Mouse (Mus musculus) midbrain, embryonic 11.5 days (tissue): Measurements from ENCODE around the gene 1700025C18Rik. TPM values are rescaled to one million over a fixed set of nuclear protein-coding genes. Genes with fewer than 3 reads are reported as not detected.

Experiments
- ATAC-seq: fragments of 200-750 bp; cut with Nextera tagmentation; 2 replicates; pipeline ENCODE4 v1.8.0; 2017; ENCODE audit warnings: moderate TSS enrichment, moderate library complexity; ENCODE audit not compliant: low FRiP score
- DNase-seq: peaks from one replicate; pipeline ENCODE4 v3.0.0; 2015; ENCODE audit warnings: low spot score; ENCODE audit errors: missing footprints
- H3K27ac ChIP-seq: fragments of 300-500 bp; sonication (generic); 2 replicates; pipeline ENCODE4 v1.5.1; 2014; ENCODE audit warnings: low read depth, low read length
- H3K27me3 ChIP-seq: fragments of 300-500 bp; sonication (generic); 2 replicates; pipeline ENCODE4 v1.6.1; 2014; ENCODE audit warnings: mild to moderate bottlenecking, low read length, moderate library complexity, mixed read lengths; ENCODE audit not compliant: control insufficient read depth, insufficient read depth
- H3K36me3 ChIP-seq: fragments of 300-500 bp; sonication (generic); 2 replicates; pipeline ENCODE4 v1.6.1; 2014; ENCODE audit warnings: mild to moderate bottlenecking, low read length, moderate library complexity, mixed read lengths; ENCODE audit not compliant: control insufficient read depth, insufficient read depth
- H3K4me1 ChIP-seq: fragments of 300-500 bp; sonication (generic); 2 replicates; pipeline ENCODE4 v1.6.1; 2014; ENCODE audit warnings: low read length; ENCODE audit not compliant: control insufficient read depth, insufficient read depth
- H3K4me2 ChIP-seq: fragments of 300-500 bp; sonication (generic); 2 replicates; pipeline ENCODE4 v1.6.1; 2014; ENCODE audit warnings: mild to moderate bottlenecking, moderate library complexity
- H3K4me3 ChIP-seq: fragments of 300-500 bp; sonication (generic); 2 replicates; pipeline ENCODE4 v1.5.1; 2014; ENCODE audit warnings: low read depth, low read length
- H3K9ac ChIP-seq: fragments of 300-500 bp; sonication (generic); 2 replicates; pipeline ENCODE4 v1.6.1; 2014; ENCODE audit warnings: low read length
- H3K9me3 ChIP-seq: fragments of 300-500 bp; sonication (generic); 2 replicates; pipeline ENCODE4 v1.6.1; 2016; ENCODE audit warnings: low read length; ENCODE audit not compliant: control insufficient read depth
- WGBS: fragments of 180-500 bp; shearing (Covaris S2); extraction: QIAGEN DNeasy Blood & Tissue Kit; methylation state at CpG from one replicate; pipeline ENCODE4 v1.1.7; 2014; 5-methylcytosine and 5-hydroxymethylcytosine counted together
- polyA plus RNA-seq: library from polyadenylated mRNA; unstranded; fragments of >200 nt; fragmentation: Nextera tagmentation; extraction: Ambion mirVana; gene quantifications from 2 replicates; pipeline ENCODE4 v1.2.1, GENCODE M21; 2014

The 1700025C18Rik gene
- not detected in 2 replicates for polyA plus RNA-seq

- H3K27me3 ChIP-seq = no peaks in the 10 kb centered on the region
- 87% methylated on average over 2 of the region's 2 CpGs for WGBS
- peak; percentile 56 for DNase-seq
- no peak within 1 kb of the TSS for H3K4me2 ChIP-seq
- no peaks in the 10 kb centered on the region for H3K4me1 ChIP-seq
- H3K36me3 ChIP-seq = no peaks in the 10 kb centered on the region
- H3K9ac ChIP-seq = no peak within 1 kb of the TSS
- H3K4me3 ChIP-seq = no peak within 1 kb of the TSS
- no peak for ATAC-seq
- no peaks in the 10 kb centered on the region for H3K9me3 ChIP-seq
- H3K27ac ChIP-seq = no peak within 1 kb of the TSS
Measured at GRCm38 (mm10) chr2:165090650-165091049, at the start of gene 1700025C18Rik. Gene 1700025C18Rik, minus strand, starts transcription at chr2:165090750.

GRCm38 (mm10) chr2:165136049-165136448, 45.5 kb upstream of the 1700025C18Rik start:
- Histone ChIP-seq H3K36me3 (no peaks in the 10 kb centered on the region), H3K4me2 (peak overlapping the region; percentile 17; the same call in 1 of the 2 replicates), H3K4me1 (peaks cover 75% of the 10 kb centered on the region), H3K4me3 (no peak overlapping the region), H3K9ac (peak overlapping the region; percentile 52), H3K9me3 (no peaks in the 10 kb centered on the region), H3K27ac (peak overlapping the region; percentile 92), H3K27me3 (peaks cover 4% of the 10 kb centered on the region; the same call in 1 of the 2 replicates)
- ATAC-seq (peak; percentile 81), DNase-seq (peak; percentile 98)
- 1% methylated on average over 16 of the region's 16 CpGs for whole genome bisulfite sequencing

- H3K9me3 ChIP-seq = no peaks in the 10 kb centered on the region
- ATAC-seq (peak; percentile 51), DNase-seq (peak; percentile 96)
- H3K36me3 ChIP-seq = no peaks in the 10 kb centered on the region
- peak overlapping the region; percentile 50 for H3K9ac ChIP-seq
- peak overlapping the region; percentile 82 for H3K27ac ChIP-seq
- H3K4me3 ChIP-seq = no peak overlapping the region
- H3K4me1 ChIP-seq = peaks cover 67% of the 10 kb centered on the region
- WGBS = 0% methylated on average over 15 of the region's 15 CpGs
- no peaks in the 10 kb centered on the region; the same call in 1 of the 2 replicates for H3K27me3 ChIP-seq
- peak overlapping the region; percentile 29; the same call in 1 of the 2 replicates for H3K4me2 ChIP-seq
Measured at GRCm38 (mm10) chr2:165133566-165133965, 43.0 kb upstream of the 1700025C18Rik start.

- Histone ChIP-seq H3K9me3 (no peaks in the 10 kb centered on the region), H3K36me3 (no peaks in the 10 kb centered on the region), H3K9ac (peak overlapping the region; percentile 14; the same call in 1 of the 2 replicates), H3K27me3 (peaks cover 2% of the 10 kb centered on the region; the same call in 1 of the 2 replicates), H3K4me2 (0 out of 2 replicates have a peak overlapping the region, but pooled peaks have one; percentile 8), H3K4me1 (peaks cover 61% of the 10 kb centered on the region), H3K27ac (peak overlapping the region; percentile 62; the same call in 1 of the 2 replicates), H3K4me3 (no peak overlapping the region)
- DNase-seq = peak; percentile 91
- 8% methylated on average over 12 of the region's 12 CpGs for whole genome bisulfite sequencing
- peak; percentile 38 for ATAC-seq
Measured at GRCm38 (mm10) chr2:165131428-165131827, 40.9 kb upstream of the 1700025C18Rik start.

- H3K4me3 ChIP-seq = no peak overlapping the region
- no peaks in the 10 kb centered on the region for H3K9me3 ChIP-seq
- peaks cover 47% of the 10 kb centered on the region for H3K4me1 ChIP-seq
- ATAC-seq (no peak), DNase-seq (no peak)
- no peak overlapping the region for H3K9ac ChIP-seq
- peaks cover 2% of the 10 kb centered on the region; the same call in 1 of the 2 replicates for H3K27me3 ChIP-seq
- no peak overlapping the region for H3K27ac ChIP-seq
- no peaks in the 10 kb centered on the region for H3K36me3 ChIP-seq
- H3K4me2 ChIP-seq = no peak overlapping the region
- WGBS = 63% methylated on average over 4 of the region's 4 CpGs
Measured at GRCm38 (mm10) chr2:165129189-165129588, 38.6 kb upstream of the 1700025C18Rik start.

- Histone ChIP-seq H3K36me3 (no peaks in the 10 kb centered on the region), H3K27ac (peak overlapping the region; percentile 53), H3K4me1 (peaks cover 26% of the 10 kb centered on the region), H3K4me3 (no peak overlapping the region), H3K27me3 (peaks cover 2% of the 10 kb centered on the region; the same call in 1 of the 2 replicates), H3K9ac (peak overlapping the region; percentile 30; the same call in 1 of the 2 replicates), H3K4me2 (no peak overlapping the region), H3K9me3 (no peaks in the 10 kb centered on the region)
- 24% methylated on average over 10 of the region's 10 CpGs for whole genome bisulfite sequencing
- no peak for DNase-seq
- no peak for ATAC-seq
Measured at GRCm38 (mm10) chr2:165126896-165127562, 36.5 kb upstream of the 1700025C18Rik start.

GRCm38 (mm10) chr2:165121206-165121840, 30.8 kb upstream of the 1700025C18Rik start:
- DNase-seq (peak; percentile 88), ATAC-seq (peak; percentile 42; the same call in 1 of the 2 replicates)
- peaks cover 2% of the 10 kb centered on the region; the same call in 1 of the 2 replicates for H3K27me3 ChIP-seq
- no peak overlapping the region for H3K27ac ChIP-seq
- H3K9me3 ChIP-seq = no peaks in the 10 kb centered on the region
- H3K4me1 ChIP-seq = peaks cover 12% of the 10 kb centered on the region
- no peaks in the 10 kb centered on the region for H3K36me3 ChIP-seq
- H3K4me2 ChIP-seq = no peak overlapping the region
- H3K4me3 ChIP-seq = no peak overlapping the region
- 35% methylated on average over 10 of the region's 10 CpGs for WGBS
- H3K9ac ChIP-seq = no peak overlapping the region

- Histone ChIP-seq H3K9me3 (no peaks in the 10 kb centered on the region), H3K4me1 (peaks cover 12% of the 10 kb centered on the region), H3K9ac (no peak overlapping the region), H3K4me2 (no peak overlapping the region), H3K27me3 (peaks cover 2% of the 10 kb centered on the region; the same call in 1 of the 2 replicates), H3K36me3 (no peaks in the 10 kb centered on the region), H3K27ac (no peak overlapping the region), H3K4me3 (no peak overlapping the region)
- no peak for ATAC-seq
- WGBS = 85% methylated on average over 9 of the region's 9 CpGs
- DNase-seq = no peak
Measured at GRCm38 (mm10) chr2:165120765-165121164, 30.2 kb upstream of the 1700025C18Rik start.

- Histone ChIP-seq H3K4me1 (peaks cover 6% of the 10 kb centered on the region), H3K27me3 (peaks cover 38% of the 10 kb centered on the region), H3K27ac (no peak overlapping the region), H3K9ac (no peak overlapping the region), H3K36me3 (no peaks in the 10 kb centered on the region), H3K4me3 (no peak overlapping the region), H3K9me3 (no peaks in the 10 kb centered on the region), H3K4me2 (no peak overlapping the region)
- peak; percentile 66 for ATAC-seq
- 21% methylated on average over 11 of the region's 11 CpGs for WGBS
- DNase-seq = peak; percentile 91
Measured at GRCm38 (mm10) chr2:165113733-165114132, 23.2 kb upstream of the 1700025C18Rik start.
